Mouse (Mus musculus) liver, embryonic 11.5 days (tissue): ENCODE results near the gene Hnrnpr. TPM values are rescaled to one million over a fixed set of nuclear protein-coding genes. Genes with fewer than 3 reads are reported as not detected.

Experiments used
- ATAC-seq: fragments of 200-750 bp; cut with Nextera tagmentation; replicated peaks from 2 replicates; pipeline ENCODE4 v1.8.0; 2017; ENCODE audit warnings: moderate number of reproducible peaks, mild to moderate bottlenecking, moderate TSS enrichment, moderate library complexity; ENCODE audit not compliant: low FRiP score
- DNase-seq: peaks from one replicate; pipeline ENCODE4 v3.0.0-alpha.2; 2017; ENCODE audit warnings: low spot score
- H3K27ac ChIP-seq: fragments of 300-500 bp; sonication (generic); 2 replicates; pipeline ENCODE4 v1.5.1; 2014; ENCODE audit warnings: mild to moderate bottlenecking, low read depth, low read length, control low read depth
- H3K27me3 ChIP-seq: fragments of 300-500 bp; sonication (generic); replicated peaks from 2 replicates; pipeline ENCODE4 v1.6.1; 2014; ENCODE audit warnings: low read length, mixed read lengths; ENCODE audit not compliant: control insufficient read depth, insufficient read depth
- H3K36me3 ChIP-seq: fragments of 300-500 bp; sonication (generic); 2 replicates; pipeline ENCODE4 v1.6.1; 2014; ENCODE audit warnings: mild to moderate bottlenecking, low read length, moderate library complexity, mixed read lengths; ENCODE audit not compliant: control insufficient read depth, insufficient read depth
- H3K4me1 ChIP-seq: fragments of 300-500 bp; sonication (generic); replicated peaks from 2 replicates; pipeline ENCODE4 v1.6.1; 2014; ENCODE audit warnings: low read length, mixed read lengths; ENCODE audit not compliant: control insufficient read depth, insufficient read depth
- H3K4me2 ChIP-seq: fragments of 300-500 bp; sonication (generic); 2 replicates; pipeline ENCODE4 v1.6.1; 2014; ENCODE audit warnings: mild to moderate bottlenecking, control low read depth, moderate library complexity
- H3K4me3 ChIP-seq: fragments of 300-500 bp; sonication (generic); 2 replicates; pipeline ENCODE4 v1.5.1; 2014; ENCODE audit warnings: low read depth, low read length, control low read depth
- H3K9ac ChIP-seq: fragments of 300-500 bp; sonication (generic); 2 replicates; pipeline ENCODE4 v1.6.1; 2014; ENCODE audit warnings: low read depth, low read length, control low read depth
- H3K9me3 ChIP-seq: fragments of 300-500 bp; sonication (generic); 2 replicates; pipeline ENCODE4 v1.6.1; 2016; ENCODE audit warnings: low read length, inconsistent platforms, mixed read lengths; ENCODE audit not compliant: control insufficient read depth
- WGBS: fragments of 180-500 bp; shearing (Covaris S2); extraction: QIAGEN DNeasy Blood & Tissue Kit; methylation state at CpG from one replicate; pipeline ENCODE4 v1.1.7; 2014; 5-methylcytosine and 5-hydroxymethylcytosine counted together
- polyA plus RNA-seq: library from polyadenylated mRNA; unstranded; fragments of >200 nt; fragmentation: Nextera tagmentation; extraction: Ambion mirVana; gene quantifications from 2 replicates; pipeline ENCODE4 v1.2.1, GENCODE M21; 2014

Hnrnpr gene
- polyA plus RNA-seq, 1 experiment from 2014 or later, result 101 TPM

- no peaks in the 10 kb centered on the region for H3K9me3 ChIP-seq
- H3K27ac ChIP-seq, result no peak overlapping the region
- H3K4me1 ChIP-seq, result peaks cover 6% of the 10 kb centered on the region
- no peak for ATAC-seq
- H3K4me2 ChIP-seq, result no peak overlapping the region
- H3K36me3 ChIP-seq, result peaks cover 4% of the 10 kb centered on the region; the same call in 1 of the 2 replicates
- WGBS, result 49% methylated on average over 10 of the region's 10 CpGs
- no peak overlapping the region for H3K9ac ChIP-seq
- no peak overlapping the region for H3K4me3 ChIP-seq
- no peak for DNase-seq
- no peaks in the 10 kb centered on the region for H3K27me3 ChIP-seq
These were observed 27.9 kb upstream of the Hnrnpr start for GRCm38 (mm10) chr4:136282621-136283480.

- WGBS, result 72% methylated on average over 2 of the region's 2 CpGs
- H3K9ac ChIP-seq, result no peak overlapping the region
- no peak overlapping the region for H3K4me2 ChIP-seq
- no peak for DNase-seq
- no peak overlapping the region for H3K4me3 ChIP-seq
- no peaks in the 10 kb centered on the region for H3K27me3 ChIP-seq
- peaks cover 3% of the 10 kb centered on the region; the same call in 1 of the 2 replicates for H3K9me3 ChIP-seq
- H3K36me3 ChIP-seq, result peaks cover 13% of the 10 kb centered on the region
- peaks cover 6% of the 10 kb centered on the region for H3K4me1 ChIP-seq
- ATAC-seq, result no peak
- H3K27ac ChIP-seq, result no peak overlapping the region
These were observed 27.0 kb upstream of the Hnrnpr start for GRCm38 (mm10) chr4:136283783-136284182.

- Histone ChIP-seq H3K36me3 (peaks cover 18% of the 10 kb centered on the region), H3K9me3 (peaks cover 3% of the 10 kb centered on the region; the same call in 1 of the 2 replicates), H3K4me3 (peak within 1 kb of the TSS; percentile 60), H3K27me3 (no peaks in the 10 kb centered on the region), H3K27ac (peak within 1 kb of the TSS; percentile 22; the same call in 1 of the 2 replicates), H3K9ac (peak within 1 kb of the TSS; percentile 72), H3K4me2 (peak within 1 kb of the TSS; percentile 79), H3K4me1 (peaks cover 6% of the 10 kb centered on the region)
- no peak for ATAC-seq
- 62% methylated on average over 5 of the region's 5 CpGs for WGBS
- no peak for DNase-seq
These were observed 26.3 kb upstream of the Hnrnpr start, which contains the start of gene Zfp46 for GRCm38 (mm10) chr4:136284455-136284854. TSS of gene Zfp46 (plus strand) at chr4:136284683.

- Histone ChIP-seq H3K9me3 (peaks cover 3% of the 10 kb centered on the region; the same call in 1 of the 2 replicates), H3K36me3 (peaks cover 22% of the 10 kb centered on the region), H3K4me3 (peak overlapping the region; percentile 60), H3K4me2 (peak overlapping the region; percentile 79), H3K27me3 (peaks cover under 1% of the 10 kb centered on the region; the same call in 1 of the 2 replicates), H3K27ac (no peak overlapping the region), H3K4me1 (peaks cover 6% of the 10 kb centered on the region), H3K9ac (peak overlapping the region; percentile 72)
- WGBS, result 44% methylated on average over 6 of the region's 6 CpGs
- DNase-seq, result no peak
- ATAC-seq, result no peak
These were observed 25.9 kb upstream of the Hnrnpr start for GRCm38 (mm10) chr4:136284891-136285290.

- H3K4me2 ChIP-seq, result peak overlapping the region; percentile 79
- peak overlapping the region; percentile 60 for H3K4me3 ChIP-seq
- DNase-seq (peak; percentile 89), ATAC-seq (peak; percentile 94)
- H3K27ac ChIP-seq, result peak overlapping the region; percentile 22; the same call in 1 of the 2 replicates
- H3K4me1 ChIP-seq, result peaks cover 6% of the 10 kb centered on the region
- peak overlapping the region; percentile 72 for H3K9ac ChIP-seq
- peaks cover 5% of the 10 kb centered on the region for H3K27me3 ChIP-seq
- H3K9me3 ChIP-seq, result peaks cover 3% of the 10 kb centered on the region; the same call in 1 of the 2 replicates
- WGBS, result under 1% methylated on average over 25 of the region's 25 CpGs
- H3K36me3 ChIP-seq, result peaks cover 27% of the 10 kb centered on the region
These were observed 25.4 kb upstream of the Hnrnpr start for GRCm38 (mm10) chr4:136285348-136285810.

GRCm38 (mm10) chr4:136285811-136286371, 24.9 kb upstream of the Hnrnpr start:
- peak; percentile 86 for DNase-seq
- 0% methylated on average over 29 of the region's 29 CpGs for whole genome bisulfite sequencing
- Histone ChIP-seq H3K4me3 (peak overlapping the region; percentile 60), H3K4me2 (peak overlapping the region; percentile 79), H3K9ac (peak overlapping the region; percentile 72), H3K4me1 (peaks cover 6% of the 10 kb centered on the region), H3K27ac (peak overlapping the region; percentile 22; the same call in 1 of the 2 replicates), H3K9me3 (peaks cover 6% of the 10 kb centered on the region; the same call in 1 of the 2 replicates), H3K36me3 (peaks cover 32% of the 10 kb centered on the region), H3K27me3 (peaks cover 5% of the 10 kb centered on the region)
- peak; percentile 91 for ATAC-seq

GRCm38 (mm10) chr4:136289918-136290780, 20.6 kb upstream of the Hnrnpr start:
- H3K4me3 ChIP-seq, result no peak overlapping the region
- WGBS, result 70% methylated on average over 66 of the region's 66 CpGs

More at GRCm38 (mm10) chr4:136289918-136290780, 20.6 kb upstream of the Hnrnpr start:
- Histone ChIP-seq H3K4me2 (no peak overlapping the region), H3K9me3 (peaks cover 6% of the 10 kb centered on the region; the same call in 1 of the 2 replicates), H3K9ac (no peak overlapping the region), H3K4me1 (peaks cover 6% of the 10 kb centered on the region), H3K36me3 (peaks cover 47% of the 10 kb centered on the region), H3K27ac (no peak overlapping the region), H3K27me3 (peaks cover 5% of the 10 kb centered on the region)
- ATAC-seq (no peak), DNase-seq (no peak)
